Mouse (Mus musculus) thymus, adult 2 months (tissue): ENCODE data around the gene Psg27. TPM values are rescaled to one million over a fixed set of nuclear protein-coding genes. Genes with fewer than 3 reads are reported as not detected.
"Not testable (repeated sequence)": the region's sequence is repeated elsewhere in the genome, so short reads cannot be mapped to it uniquely, and the experiment has no call there.

ENCODE experiments used
- DNase-seq: peaks from one replicate; pipeline ENCODE4 v3.0.0; 2021
- H3K27ac ChIP-seq: fragments of 200-500 bp; 2 replicates; pipeline ENCODE4 v1.5.1; 2012; ENCODE audit warnings: low read length, control low read depth; ENCODE audit not compliant: control insufficient read depth, insufficient read depth
- H3K27me3 ChIP-seq: fragments of 200-500 bp; 2 replicates; pipeline ENCODE4 v1.6.1; 2012; ENCODE audit warnings: mild to moderate bottlenecking, low read length, moderate library complexity, mixed read lengths; ENCODE audit not compliant: control insufficient read depth, insufficient read depth
- H3K36me3 ChIP-seq: fragments of 200-500 bp; 2 replicates; pipeline ENCODE4 v1.6.1; 2012; ENCODE audit warnings: mild to moderate bottlenecking, low read length, moderate library complexity; ENCODE audit not compliant: control insufficient read depth, insufficient read depth
- H3K4me1 ChIP-seq: fragments of 200-500 bp; replicated peaks from 2 replicates; pipeline ENCODE4 v1.6.1; 2012; ENCODE audit warnings: low read length; ENCODE audit not compliant: control insufficient read depth, insufficient read depth
- H3K4me3 ChIP-seq: fragments of 200-500 bp; 2 replicates; pipeline ENCODE4 v1.5.1; 2012; ENCODE audit warnings: mild to moderate bottlenecking, low read length, control low read depth, moderate library complexity; ENCODE audit not compliant: control insufficient read depth, insufficient read depth
- CTCF ChIP-seq: fragments of 200-500 bp; IDR thresholded peaks from 2 replicates; pipeline ENCODE4 v1.5.1; 2012; ENCODE audit warnings: mild to moderate bottlenecking, control low read depth, low read length, moderate library complexity, borderline replicate concordance; ENCODE audit not compliant: control insufficient read depth, poor library complexity, insufficient read depth; ENCODE audit errors: extremely low read depth
- POLR2A ChIP-seq: fragments of 200-500 bp; IDR thresholded peaks from 2 replicates; pipeline ENCODE4 v1.6.1; 2012; ENCODE audit warnings: mild to moderate bottlenecking, low read length, control low read depth, moderate library complexity; ENCODE audit not compliant: control insufficient read depth, poor library complexity, insufficient read depth; ENCODE audit errors: extremely low read depth
- WGBS: fragments of 180-500 bp; shearing (Covaris S2); methylation state at CpG from one replicate; pipeline ENCODE4 v1.1.7; 2018; 5-methylcytosine and 5-hydroxymethylcytosine counted together
- polyA plus RNA-seq: library from polyadenylated mRNA; depleted of rRNA; stranded (reverse); fragments of >200 nt; gene quantifications from 2 replicates; pipeline ENCODE4 v1.2.3, GENCODE M21; 2012; rRNA removed

The Psg27 gene
- 0.43 and 0.73 TPM in 2 replicates for polyA plus RNA-seq

GRCm38 (mm10) chr7:18567205-18567604 lies at the start of gene Psg27:
Gene Psg27 (minus strand): TSS chr7:18567305.
- Histone ChIP-seq H3K36me3 (no peaks in the 10 kb centered on the region), H3K27ac (no peak within 1 kb of the TSS), H3K4me1 (no peaks in the 10 kb centered on the region), H3K4me3 (no peak within 1 kb of the TSS), H3K27me3 (no peaks in the 10 kb centered on the region)
- 88% methylated on average over 3 of the region's 3 CpGs for WGBS
- TF ChIP-seq CTCF (no peak), POLR2A (no peak)
- DNase-seq, result no peak

DNA sequence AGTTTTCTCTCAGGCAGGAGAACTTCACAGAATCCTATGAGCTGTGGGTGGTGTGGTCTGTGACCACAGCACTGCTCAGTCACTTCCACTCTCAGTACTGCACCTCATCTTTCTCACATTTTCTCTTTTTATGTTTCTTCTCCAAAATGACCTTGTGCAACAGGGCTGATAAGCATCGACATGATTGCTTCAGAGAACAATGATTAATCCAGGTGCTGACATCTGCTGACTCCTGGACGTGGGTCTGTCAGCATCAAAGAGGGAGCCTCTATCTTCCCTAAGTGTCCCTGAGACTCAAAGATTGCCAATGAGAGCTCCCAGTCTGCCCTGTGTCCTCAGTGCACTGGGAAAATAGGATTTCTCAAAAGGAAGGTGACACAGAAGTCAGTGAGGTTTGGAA lies 49.3 kb upstream of the Psg27 start, which contains the start of gene Psg23:
Psg23 (minus strand) TSS at position 101 of the 400 bp plus-strand sequence.
- not testable (repeated sequence) for DNase-seq, H3K27ac ChIP-seq, H3K36me3 ChIP-seq, H3K27me3 ChIP-seq, H3K4me1 ChIP-seq, H3K4me3 ChIP-seq
- WGBS, result 75% methylated on average over 2 of the region's 2 CpGs

- TF ChIP-seq CTCF (no peak), POLR2A (no peak)
- Histone ChIP-seq H3K4me1 (no peaks in the 10 kb centered on the region), H3K36me3 (no peaks in the 10 kb centered on the region), H3K27ac (no peak overlapping the region), H3K4me3 (no peak overlapping the region), H3K27me3 (no peaks in the 10 kb centered on the region)
- DNase-seq, result no peak
Measured at GRCm38 (mm10) chr7:18559850-18560249, 7.3 kb downstream of the Psg27 start.

DNA sequence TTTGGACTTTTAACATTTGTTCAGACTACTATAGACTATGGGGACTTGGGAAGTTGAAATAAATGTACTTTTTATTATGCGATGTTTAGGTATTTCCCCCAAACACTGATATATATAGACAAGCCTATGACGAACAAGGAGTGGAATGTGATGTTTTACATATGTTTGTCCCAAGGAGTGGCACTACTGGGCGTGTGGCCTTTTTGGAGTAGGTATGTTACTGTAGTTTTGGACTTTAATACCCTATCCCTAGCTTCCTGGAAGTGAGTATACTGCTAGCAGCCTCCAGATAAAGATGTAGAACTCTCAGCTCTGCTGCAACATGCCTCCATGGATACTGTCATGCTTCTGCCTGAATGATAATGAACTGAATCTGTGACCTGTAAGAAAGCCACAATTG lies 11.4 kb downstream of the Psg27 start:
- H3K36me3 ChIP-seq, H3K27ac ChIP-seq, H3K4me3 ChIP-seq, H3K27me3 ChIP-seq, H3K4me1 ChIP-seq, DNase-seq: not testable (repeated sequence)
- WGBS, result 89% methylated on average over 3 of the region's 3 CpGs

GRCm38 (mm10) chr7:18533420-18533819 lies 33.7 kb downstream of the Psg27 start:
- TF ChIP-seq POLR2A (no peak), CTCF (no peak)
- no peak for DNase-seq
- H3K27me3 ChIP-seq, result no peaks in the 10 kb centered on the region
- H3K4me3 ChIP-seq, result no peak overlapping the region
- no peak overlapping the region for H3K27ac ChIP-seq
- no peaks in the 10 kb centered on the region for H3K36me3 ChIP-seq
- 56% methylated on average over 3 of the region's 3 CpGs for WGBS
- H3K4me1 ChIP-seq, result no peaks in the 10 kb centered on the region

GRCm38 (mm10) chr7:18532169-18532568 lies 34.9 kb downstream of the Psg27 start, which contains the start of gene Psg25:
Gene Psg25 (minus strand): TSS chr7:18532269.
- Histone ChIP-seq H3K4me1 (no peaks in the 10 kb centered on the region), H3K36me3 (no peaks in the 10 kb centered on the region), H3K4me3 (no peak within 1 kb of the TSS), H3K27ac (no peak within 1 kb of the TSS), H3K27me3 (no peaks in the 10 kb centered on the region)
- TF ChIP-seq CTCF (no peak), POLR2A (no peak)
- WGBS, result 83% methylated on average over 1 of the region's 1 CpGs
- DNase-seq, result no peak

DNA sequence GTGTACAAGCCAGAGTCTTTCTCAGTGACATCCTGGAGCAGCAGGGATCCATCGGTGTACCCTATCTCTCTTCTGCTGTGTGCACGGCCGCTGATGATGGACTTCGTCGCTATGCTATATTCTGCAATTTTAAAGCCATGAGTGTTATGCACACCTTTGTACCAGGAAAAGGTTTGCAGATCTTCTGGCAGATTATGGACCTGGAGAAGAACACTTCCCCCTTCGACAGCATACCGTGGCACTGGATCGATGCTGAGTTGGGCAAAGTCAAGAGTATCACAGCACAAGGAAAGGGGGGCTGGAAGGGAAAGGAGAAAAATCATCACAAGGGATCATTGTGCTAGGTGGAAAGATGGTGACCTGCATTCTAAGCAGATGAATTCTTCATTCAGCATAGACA lies 42.4 kb downstream of the Psg27 start:
- no peaks in the 10 kb centered on the region for H3K36me3 ChIP-seq
- no peaks in the 10 kb centered on the region for H3K4me1 ChIP-seq
- 97% methylated on average over 8 of the region's 8 CpGs for WGBS
- TF ChIP-seq POLR2A, result no peak
- no peak for TF ChIP-seq CTCF
- H3K27me3 ChIP-seq, result no peaks in the 10 kb centered on the region
- no peak for DNase-seq
- no peak overlapping the region for H3K27ac ChIP-seq
- no peak overlapping the region for H3K4me3 ChIP-seq

DNA sequence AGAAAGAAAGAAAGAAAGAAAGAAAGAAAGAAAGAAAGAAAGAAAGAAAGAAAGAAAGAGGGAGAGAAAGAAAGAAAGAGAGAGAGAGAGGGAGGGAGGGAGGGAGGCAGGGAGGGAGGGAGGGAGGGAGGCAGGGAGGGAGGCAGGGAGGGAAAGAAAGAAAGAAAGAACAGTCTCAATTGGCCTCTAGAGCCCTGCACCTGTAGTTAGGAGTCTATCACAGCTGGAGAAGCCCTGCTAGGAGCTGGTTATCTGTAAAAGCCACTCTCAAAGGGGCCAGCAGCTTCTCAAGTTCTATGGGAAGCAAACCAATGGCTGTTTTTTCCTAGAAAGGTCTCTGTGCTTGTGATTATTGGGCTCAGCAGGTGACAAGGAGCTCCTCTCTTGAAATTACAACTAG lies 54.3 kb downstream of the Psg27 start:
- not testable (repeated sequence) for H3K27ac ChIP-seq, H3K4me1 ChIP-seq, H3K4me3 ChIP-seq, H3K27me3 ChIP-seq, H3K36me3 ChIP-seq, DNase-seq

DNA sequence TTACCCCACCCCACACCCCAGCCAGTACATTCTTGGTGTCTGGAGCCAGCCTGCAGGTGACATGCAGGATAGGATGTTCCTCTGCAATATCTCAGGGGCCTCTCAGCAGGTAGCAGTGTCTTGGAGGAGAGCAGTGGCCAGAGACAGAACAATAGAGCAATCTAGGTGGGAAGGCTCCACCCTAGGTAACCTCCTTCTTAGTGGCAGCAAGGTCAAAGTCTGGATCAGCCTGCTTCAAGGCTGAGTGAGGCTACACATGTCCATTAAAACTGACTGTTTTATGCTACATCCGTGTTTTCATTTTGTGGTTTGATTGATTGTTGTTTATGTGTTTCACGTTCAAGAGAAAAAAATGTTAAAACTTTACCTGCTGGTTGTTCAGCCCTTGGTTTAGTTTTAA lies 54.7 kb downstream of the Psg27 start:
- not testable (repeated sequence) for H3K27ac ChIP-seq, H3K4me1 ChIP-seq, DNase-seq, H3K27me3 ChIP-seq, H3K36me3 ChIP-seq, H3K4me3 ChIP-seq
- 61% methylated on average over 2 of the region's 2 CpGs for WGBS
